Mouse (Mus musculus) cerebellum, adult 8-10 months (tissue): ENCODE results near the gene Fam20c.

Source experiments
- DNase-seq: peaks from one replicate; pipeline ENCODE4 v3.0.0; 2022

Fam20c gene

GRCm38 (mm10) chr5:138820717-138821332, 66.5 kb downstream of the Fam20c start:
- no peak for DNase-seq

- no peak for DNase-seq
Observed at GRCm38 (mm10) chr5:138825090-138825489, 70.8 kb downstream of the Fam20c start.

- DNase-seq: no peak
Observed at GRCm38 (mm10) chr5:138833406-138833805, 79.1 kb downstream of the Fam20c start.

- DNase-seq: no peak
Observed at GRCm38 (mm10) chr5:138834910-138835309, 80.6 kb downstream of the Fam20c start.

- no peak for DNase-seq
Observed at GRCm38 (mm10) chr5:138840981-138841380, 86.7 kb downstream of the Fam20c start.

GRCm38 (mm10) chr5:138843168-138843824, 89.0 kb downstream of the Fam20c start:
- no peak for DNase-seq

GRCm38 (mm10) chr5:138846506-138846905, 92.2 kb downstream of the Fam20c start:
- no peak for DNase-seq

- DNase-seq: peak; percentile 91
Observed at GRCm38 (mm10) chr5:138848102-138848501, 93.8 kb downstream of the Fam20c start.

- no peak for DNase-seq
Observed at GRCm38 (mm10) chr5:138849682-138850461, 95.6 kb downstream of the Fam20c start.

GRCm38 (mm10) chr5:138850462-138850844, 96.1 kb downstream of the Fam20c start:
- no peak for DNase-seq

GRCm38 (mm10) chr5:138851296-138851780, 97.0 kb downstream of the Fam20c start:
- DNase-seq: no peak

GRCm38 (mm10) chr5:138852151-138852550, 97.8 kb downstream of the Fam20c start:
- no peak for DNase-seq

GRCm38 (mm10) chr5:138853349-138853748, 99.0 kb downstream of the Fam20c start:
- DNase-seq: no peak

- DNase-seq: peak; percentile 71
Observed at GRCm38 (mm10) chr5:138857010-138857617, 102.8 kb downstream of the Fam20c start.

GRCm38 (mm10) chr5:138857811-138858251, 103.5 kb downstream of the Fam20c start:
- no peak for DNase-seq
